Mouse (Mus musculus) kidney, postnatal 0 days (tissue): ENCODE data around the gene Akap1. TPM values are rescaled to one million over a fixed set of nuclear protein-coding genes. Genes with fewer than 3 reads are reported as not detected.
"Not testable (repeated sequence)": the region's sequence is repeated elsewhere in the genome, so short reads cannot be mapped to it uniquely, and the experiment has no call there.

Experiments
- ATAC-seq: fragments of 200-750 bp; cut with Nextera tagmentation; replicated peaks from 2 replicates; pipeline ENCODE4 v1.8.0; 2017; ENCODE audit warnings: low read depth, moderate number of reproducible peaks, moderate TSS enrichment, moderate library complexity; ENCODE audit not compliant: low FRiP score
- DNase-seq: peaks from one replicate; pipeline ENCODE4 v3.0.0-alpha.2; 2016; ENCODE audit warnings: low spot score
- H3K27ac ChIP-seq: fragments of 300-500 bp; sonication (generic); 2 replicates; pipeline ENCODE4 v1.5.1; 2014; ENCODE audit warnings: mild to moderate bottlenecking
- H3K27me3 ChIP-seq: fragments of 300-500 bp; sonication (generic); 2 replicates; pipeline ENCODE4 v1.6.1; 2014; ENCODE audit warnings: low read length, mixed read lengths; ENCODE audit not compliant: insufficient read depth
- H3K36me3 ChIP-seq: fragments of 300-500 bp; sonication (generic); 2 replicates; pipeline ENCODE4 v1.6.1; 2014; ENCODE audit warnings: low read length, mixed read lengths; ENCODE audit not compliant: insufficient read depth
- H3K4me1 ChIP-seq: fragments of 300-500 bp; sonication (generic); replicated peaks from 2 replicates; pipeline ENCODE4 v1.6.1; 2014; ENCODE audit warnings: antibody characterized with exemption, low read length, mixed read lengths; ENCODE audit not compliant: insufficient read depth
- H3K4me2 ChIP-seq: fragments of 300-500 bp; sonication (generic); 2 replicates; pipeline ENCODE4 v1.6.1; 2014; ENCODE audit warnings: mild to moderate bottlenecking, low read length, moderate library complexity, mixed read lengths
- H3K4me3 ChIP-seq: fragments of 300-500 bp; sonication (generic); replicated peaks from 2 replicates; pipeline ENCODE4 v1.5.1; 2014; ENCODE audit warnings: low read depth, low read length
- H3K9ac ChIP-seq: fragments of 300-500 bp; sonication (generic); 2 replicates; pipeline ENCODE4 v1.6.1; 2014; ENCODE audit warnings: low read depth, low read length
- H3K9me3 ChIP-seq: fragments of 300-500 bp; sonication (generic); replicated peaks from 2 replicates; pipeline ENCODE4 v1.6.1; 2016; ENCODE audit warnings: low read length, inconsistent platforms, mixed read lengths
- CTCF ChIP-seq: IDR thresholded peaks from 2 replicates; pipeline ENCODE4 v1.5.1; 2016; ENCODE audit warnings: antibody characterized with exemption, low read depth, mild to moderate bottlenecking, moderate library complexity
- WGBS: fragments of 180-500 bp; shearing (Covaris S2); extraction: QIAGEN DNeasy Blood & Tissue Kit; methylation state at CpG from one replicate; pipeline ENCODE4 v1.1.7; 2014; 5-methylcytosine and 5-hydroxymethylcytosine counted together
- polyA plus RNA-seq: library from polyadenylated mRNA; unstranded; fragments of >200 nt; fragmentation: Nextera tagmentation; extraction: Ambion mirVana; gene quantifications from 2 replicates; pipeline ENCODE4 v1.2.1, GENCODE M21; 2015

The Akap1 gene
- polyA plus RNA-seq, 1 experiment from 2014 or later, result 16.9 TPM

DNA sequence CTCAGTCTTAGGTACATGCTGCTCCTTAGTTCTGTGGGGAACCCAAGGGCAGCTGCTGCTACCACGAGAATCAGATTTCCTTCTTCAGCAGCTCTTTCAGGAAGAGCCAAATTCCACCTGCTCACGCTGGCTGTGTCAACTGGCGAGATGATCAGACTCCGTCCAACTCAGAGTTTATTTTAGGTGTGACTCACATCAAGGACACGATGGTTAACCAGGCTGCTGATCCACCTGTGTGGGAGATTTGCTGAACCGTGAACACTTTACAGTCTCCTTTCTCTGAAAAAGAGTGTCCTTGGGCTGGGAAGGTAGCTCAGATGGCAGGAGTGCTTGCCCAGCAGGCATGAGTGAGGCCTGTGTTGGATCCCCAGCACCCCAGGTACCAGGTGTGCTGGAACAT is 38.4 kb upstream of the Akap1 start:
- H3K9ac ChIP-seq, result no peak overlapping the region
- no peak for TF ChIP-seq CTCF
- no peaks in the 10 kb centered on the region for H3K4me1 ChIP-seq
- 47% methylated on average over 6 of the region's 6 CpGs for WGBS
- ATAC-seq (no peak), DNase-seq (no peak)
- H3K4me3 ChIP-seq, result no peak overlapping the region
- no peak overlapping the region for H3K27ac ChIP-seq
- H3K36me3 ChIP-seq, result no peaks in the 10 kb centered on the region
- H3K4me2 ChIP-seq, result no peak overlapping the region
- H3K27me3 ChIP-seq, result no peaks in the 10 kb centered on the region
- no peaks in the 10 kb centered on the region for H3K9me3 ChIP-seq

DNA sequence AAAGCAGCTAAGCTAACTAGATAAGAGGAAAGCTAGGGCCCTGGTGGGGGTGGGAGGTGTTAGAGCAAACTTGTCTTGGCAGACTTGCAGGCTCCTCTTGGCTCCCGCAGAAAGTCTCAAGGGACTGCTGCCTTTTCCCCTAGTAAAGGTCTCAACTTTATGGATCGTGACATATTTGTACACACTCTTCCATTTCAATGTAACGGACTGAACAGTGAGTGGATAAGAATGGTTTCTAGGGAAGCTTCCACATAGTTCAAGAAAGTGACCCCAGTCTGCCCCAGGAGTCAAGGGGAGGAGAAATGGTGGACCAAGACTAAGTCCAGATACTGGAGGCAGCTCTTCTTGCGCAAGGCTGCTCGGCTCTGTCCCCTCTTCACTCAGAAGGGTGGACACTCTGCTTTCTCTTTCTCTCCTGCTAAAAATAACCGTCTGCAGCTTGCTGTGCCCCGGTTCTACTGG is 37.0 kb upstream of the Akap1 start:
- ATAC-seq, result no peak
- peak overlapping the region; percentile 68 for H3K27ac ChIP-seq
- no peak overlapping the region for H3K4me2 ChIP-seq
- H3K9me3 ChIP-seq, result no peaks in the 10 kb centered on the region
- H3K9ac ChIP-seq, result no peak overlapping the region
- H3K27me3 ChIP-seq, result no peaks in the 10 kb centered on the region
- no peaks in the 10 kb centered on the region for H3K4me1 ChIP-seq
- no peaks in the 10 kb centered on the region for H3K36me3 ChIP-seq
- TF ChIP-seq CTCF, result no peak
- H3K4me3 ChIP-seq, result no peak overlapping the region
- 40% methylated on average over 7 of the region's 7 CpGs for WGBS
- DNase-seq, result peak; percentile 60

DNA sequence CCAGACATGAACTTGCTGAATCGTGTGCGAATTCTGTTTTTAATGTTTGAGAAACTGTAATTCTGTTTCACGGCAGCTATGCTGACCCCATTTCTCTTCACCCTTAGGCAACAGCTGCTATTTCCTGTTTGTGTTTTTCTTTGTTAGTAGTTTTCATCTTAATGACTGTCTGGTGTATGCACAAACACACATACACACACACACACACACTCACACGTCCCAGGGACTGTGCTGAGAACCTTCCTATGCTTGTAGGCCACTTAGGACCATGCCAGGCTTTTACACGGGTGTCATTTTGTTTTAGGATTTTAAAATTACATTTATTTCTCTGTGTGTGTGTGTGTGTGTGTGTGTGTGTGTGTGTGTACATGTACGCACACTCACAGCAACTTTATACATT is 35.2 kb upstream of the Akap1 start:
- ATAC-seq (no peak), DNase-seq (no peak)
- Histone ChIP-seq H3K36me3 (no peaks in the 10 kb centered on the region), H3K27ac (no peak overlapping the region), H3K4me3 (no peak overlapping the region), H3K4me1 (no peaks in the 10 kb centered on the region), H3K27me3 (no peaks in the 10 kb centered on the region), H3K4me2 (no peak overlapping the region), H3K9ac (no peak overlapping the region), H3K9me3 (no peaks in the 10 kb centered on the region)
- TF ChIP-seq CTCF, result no peak
- WGBS, result 81% methylated on average over 6 of the region's 6 CpGs

DNA sequence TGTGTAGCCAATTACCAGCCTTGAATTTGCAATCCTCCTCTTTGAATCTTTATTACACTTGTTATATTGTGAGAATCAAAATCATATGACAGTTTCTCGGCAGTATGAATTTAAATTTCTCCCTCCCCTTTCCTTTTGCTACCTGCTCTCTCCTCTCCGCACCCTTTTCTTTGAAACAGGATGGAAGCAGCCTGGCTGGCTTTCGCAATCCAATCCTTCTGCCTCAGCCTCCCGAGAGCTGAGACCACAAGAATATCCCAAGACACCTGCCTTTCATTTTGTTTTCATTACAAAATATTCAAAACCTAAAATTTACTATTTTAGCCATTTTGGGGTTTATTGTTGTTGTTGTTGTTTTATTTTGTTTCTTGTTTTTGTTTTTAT is 34.0 kb upstream of the Akap1 start:
- H3K4me3 ChIP-seq, result no peak overlapping the region
- TF ChIP-seq CTCF, result no peak
- no peaks in the 10 kb centered on the region for H3K36me3 ChIP-seq
- H3K9me3 ChIP-seq, result no peaks in the 10 kb centered on the region
- H3K27ac ChIP-seq, result no peak overlapping the region
- H3K4me2 ChIP-seq, result no peak overlapping the region
- DNase-seq (no peak), ATAC-seq (no peak)
- H3K9ac ChIP-seq, result no peak overlapping the region
- no peaks in the 10 kb centered on the region for H3K27me3 ChIP-seq
- no peaks in the 10 kb centered on the region for H3K4me1 ChIP-seq
- 86% methylated on average over 4 of the region's 4 CpGs for WGBS

DNA sequence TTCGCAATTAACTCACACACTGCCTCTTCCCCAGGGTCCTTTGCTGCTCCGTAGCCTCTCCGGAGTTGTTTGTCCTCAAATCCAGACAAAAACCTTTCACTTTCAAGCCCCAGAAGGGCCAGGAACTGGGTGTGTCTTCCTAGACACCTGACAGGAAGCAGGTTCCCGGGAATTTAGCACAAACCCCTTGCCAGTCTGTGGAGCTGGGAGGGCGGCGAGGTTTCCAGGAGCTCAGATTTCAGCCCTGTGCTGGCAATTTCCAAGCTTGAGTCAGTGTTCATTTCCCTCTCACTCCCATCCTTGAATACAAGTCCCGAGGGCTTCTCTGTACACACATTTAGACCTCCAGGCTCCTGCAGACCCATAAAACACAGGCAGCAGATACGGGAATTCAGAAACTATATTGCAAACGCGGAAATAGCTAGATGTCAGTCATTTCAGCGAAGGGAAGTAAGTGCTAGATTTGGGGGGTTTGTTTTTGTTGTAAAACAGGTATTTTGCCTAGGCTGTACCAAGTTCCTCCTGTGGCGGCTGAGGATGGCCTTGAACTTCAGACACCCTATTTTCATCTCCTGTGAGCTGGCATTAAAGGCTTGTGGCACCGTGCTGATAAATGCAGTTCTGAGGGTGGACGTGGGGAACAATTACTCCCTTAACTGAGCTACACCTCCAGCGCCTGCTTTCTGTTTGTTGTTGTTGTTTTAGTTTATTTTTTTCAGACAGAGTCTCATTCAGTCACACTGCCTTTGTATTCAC is 33.4 kb upstream of the Akap1 start:
- no peaks in the 10 kb centered on the region for H3K9me3 ChIP-seq
- peak overlapping the region; percentile 40; the same call in 1 of the 2 replicates for H3K27ac ChIP-seq
- no peak for ATAC-seq
- no peaks in the 10 kb centered on the region for H3K4me1 ChIP-seq
- H3K4me2 ChIP-seq, result peak overlapping the region; percentile 41; the same call in 1 of the 2 replicates
- H3K36me3 ChIP-seq, result no peaks in the 10 kb centered on the region
- TF ChIP-seq CTCF, result no peak
- H3K4me3 ChIP-seq, result 0 out of 2 replicates have a peak overlapping the region, but pooled peaks have one; percentile 2
- H3K27me3 ChIP-seq, result no peaks in the 10 kb centered on the region
- 32% methylated on average over 15 of the region's 15 CpGs for WGBS
- H3K9ac ChIP-seq, result peak overlapping the region; percentile 23; the same call in 1 of the 2 replicates
- peak; percentile 73 for DNase-seq

DNA sequence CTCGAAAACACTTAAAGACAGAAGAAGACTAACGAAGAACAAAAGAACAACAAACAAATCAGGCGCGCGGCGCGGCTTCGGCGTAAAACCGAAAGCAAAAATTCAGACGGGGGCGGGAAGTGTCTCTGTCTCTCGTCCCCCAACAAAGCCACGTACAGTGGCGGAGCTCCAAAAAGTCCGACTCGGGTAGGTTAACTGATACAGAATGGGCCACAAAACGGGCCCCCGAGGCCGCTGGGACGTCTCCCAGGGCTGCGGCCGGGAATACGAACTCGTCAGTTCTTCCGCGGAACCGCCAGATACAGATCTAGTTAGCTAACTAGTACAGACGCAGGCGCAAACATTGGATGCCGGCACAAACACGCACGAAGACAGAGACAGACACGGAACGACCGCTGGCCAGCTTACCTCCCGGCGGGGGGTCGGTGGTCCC is 31.4 kb upstream of the Akap1 start:
- 46% methylated on average over 21 of the region's 39 CpGs for WGBS
- H3K9me3 ChIP-seq, H3K9ac ChIP-seq, H3K27me3 ChIP-seq, H3K4me1 ChIP-seq, H3K27ac ChIP-seq, H3K4me2 ChIP-seq, ATAC-seq, DNase-seq, H3K36me3 ChIP-seq: not testable (repeated sequence)
- H3K4me3 ChIP-seq, result 0 out of 2 replicates have a peak overlapping the region, but pooled peaks have one; percentile 17

DNA sequence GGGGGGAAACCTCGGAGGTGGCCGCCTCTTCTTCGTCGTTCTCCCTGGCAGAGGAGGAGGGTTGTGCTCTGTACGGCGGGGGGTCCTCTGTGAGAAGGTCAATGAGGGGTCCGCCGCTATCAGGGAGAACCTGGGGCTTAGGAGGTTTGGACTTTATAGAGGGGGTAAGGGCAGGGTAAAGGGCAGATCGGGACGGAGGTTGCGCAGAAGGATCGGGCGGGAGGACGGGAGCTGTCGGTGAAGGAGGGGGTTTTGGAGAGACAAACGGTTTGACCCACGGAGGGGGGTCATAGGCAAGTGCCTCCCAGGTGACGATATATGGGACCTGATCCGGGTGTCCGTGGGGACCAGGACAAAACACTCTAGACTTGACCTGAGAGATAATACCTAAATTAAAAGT is 30.8 kb upstream of the Akap1 start:
- not testable (repeated sequence) for H3K36me3 ChIP-seq, H3K27ac ChIP-seq, H3K9ac ChIP-seq, H3K27me3 ChIP-seq, H3K9me3 ChIP-seq, DNase-seq, H3K4me2 ChIP-seq, H3K4me3 ChIP-seq, H3K4me1 ChIP-seq, ATAC-seq
- WGBS, result 52% methylated on average over 14 of the region's 20 CpGs

DNA sequence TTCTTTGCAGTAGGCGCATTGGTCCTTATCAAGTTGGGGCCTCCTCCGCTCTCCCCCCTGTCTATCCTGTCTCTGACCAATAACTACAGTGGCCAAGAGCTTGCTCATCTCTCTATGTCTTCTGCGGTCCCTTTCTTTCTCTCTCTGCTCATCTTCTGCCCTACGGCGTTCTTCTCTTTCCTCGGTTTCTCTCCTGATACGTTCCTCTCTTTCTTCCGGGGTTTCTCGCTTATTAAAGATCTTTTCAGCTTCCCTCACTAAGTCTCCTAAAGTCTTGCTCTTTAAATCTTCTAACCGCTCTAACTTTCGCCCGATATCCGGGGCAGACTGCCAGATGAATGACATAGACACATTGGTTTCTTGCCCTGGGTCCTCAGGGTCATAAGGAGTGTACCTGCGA is 29.9 kb upstream of the Akap1 start:
- not testable (repeated sequence) for DNase-seq, H3K9me3 ChIP-seq, H3K4me2 ChIP-seq, H3K36me3 ChIP-seq, H3K9ac ChIP-seq, H3K27ac ChIP-seq, H3K4me1 ChIP-seq, H3K27me3 ChIP-seq, ATAC-seq, H3K4me3 ChIP-seq
- 88% methylated on average over 11 of the region's 14 CpGs for WGBS

DNA sequence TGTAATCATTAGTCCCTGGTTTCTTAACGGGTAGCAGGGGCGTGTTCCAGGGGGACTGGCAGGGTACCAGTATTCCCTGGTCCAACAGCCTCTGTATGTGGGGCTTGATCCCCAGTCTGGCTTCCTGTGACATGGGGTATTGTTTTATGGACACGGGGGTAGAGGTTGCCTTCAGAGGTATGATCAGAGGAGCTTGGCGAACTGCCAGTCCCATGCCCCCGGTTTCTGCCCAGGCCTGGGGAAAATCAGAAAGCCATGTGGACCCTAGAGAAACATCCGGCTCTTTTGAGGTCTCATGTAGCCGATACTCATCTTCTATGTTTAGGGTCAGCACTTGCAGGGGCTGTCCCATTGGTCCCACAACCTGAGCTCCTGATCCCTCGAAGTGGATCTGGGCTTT is 29.1 kb upstream of the Akap1 start:
- not testable (repeated sequence) for H3K36me3 ChIP-seq, DNase-seq, H3K4me3 ChIP-seq, H3K9me3 ChIP-seq, H3K4me2 ChIP-seq, H3K27ac ChIP-seq, ATAC-seq, H3K9ac ChIP-seq, H3K4me1 ChIP-seq, H3K27me3 ChIP-seq
- no CpG with 5 or more reads among the region's 8 CpGs for WGBS
